Mouse (Mus musculus) frontal cortex, postnatal 14 days (tissue): Measurements from ENCODE around the gene Lrrc61.

Source experiments
- DNase-seq, 2 experiments: peaks; one replicate each; pipeline ENCODE4 v3.0.0; 2022; ENCODE audit warnings: low spot score in 2 of 2

Gene Lrrc61

GRCm38 (mm10) chr6:48546858-48547257 is 7.7 kb upstream of the Lrrc61 start:
- DNase-seq = no peak

GRCm38 (mm10) chr6:48548314-48548713 is 6.3 kb upstream of the Lrrc61 start:
- DNase-seq = no peak

- no peak for DNase-seq
Observed at GRCm38 (mm10) chr6:48552918-48553317, 1.7 kb upstream of the Lrrc61 start.

- no peak for DNase-seq
Observed at GRCm38 (mm10) chr6:48553819-48554218, 777 bp upstream of the Lrrc61 start.

- DNase-seq = peak in 1 of 2 experiments; percentile 45
Observed at GRCm38 (mm10) chr6:48555104-48555890, 701 bp downstream of the Lrrc61 start.

GRCm38 (mm10) chr6:48555956-48556355 is 1.4 kb downstream of the Lrrc61 start:
- DNase-seq = no peak

- DNase-seq = no peak
Observed at GRCm38 (mm10) chr6:48565693-48566310, 11.2 kb downstream of the Lrrc61 start.

GRCm38 (mm10) chr6:48566312-48566711 is 11.7 kb downstream of the Lrrc61 start:
- no peak for DNase-seq

- DNase-seq = no peak
Observed at GRCm38 (mm10) chr6:48568036-48568984, 13.7 kb downstream of the Lrrc61 start.

- DNase-seq = no peak
Observed at GRCm38 (mm10) chr6:48569065-48569807, 14.6 kb downstream of the Lrrc61 start.

GRCm38 (mm10) chr6:48572014-48572413 is 17.4 kb downstream of the Lrrc61 start:
- DNase-seq = no peak

- DNase-seq = no peak
Observed at GRCm38 (mm10) chr6:48572572-48573061, 18.0 kb downstream of the Lrrc61 start, which contains the start of gene Rarres2. Gene Rarres2 (minus strand): TSS chr6:48572789.

- DNase-seq = no peak
Observed at GRCm38 (mm10) chr6:48573280-48573679, 18.7 kb downstream of the Lrrc61 start.

GRCm38 (mm10) chr6:48573981-48574380 is 19.4 kb downstream of the Lrrc61 start:
- no peak for DNase-seq

- DNase-seq = no peak
Observed at GRCm38 (mm10) chr6:48578736-48579135, 24.1 kb downstream of the Lrrc61 start.

GRCm38 (mm10) chr6:48579215-48579648 is 24.6 kb downstream of the Lrrc61 start:
- DNase-seq = no peak

- DNase-seq = no peak
Observed at GRCm38 (mm10) chr6:48581257-48581656, 26.7 kb downstream of the Lrrc61 start.

- no peak for DNase-seq
Observed at GRCm38 (mm10) chr6:48582037-48582436, 27.4 kb downstream of the Lrrc61 start.

- DNase-seq = no peak
Observed at GRCm38 (mm10) chr6:48589194-48589750, 34.7 kb downstream of the Lrrc61 start, which contains the start of gene Gm45021. Gene Gm45021 (plus strand): TSS chr6:48589610.

GRCm38 (mm10) chr6:48591221-48591845 is 36.7 kb downstream of the Lrrc61 start:
- no peak for DNase-seq
